Mouse (Mus musculus) CH12.LX (cell line): ENCODE data around the gene Churc1. TPM values are rescaled to one million over a fixed set of nuclear protein-coding genes. Genes with fewer than 3 reads are reported as not detected.

Experiments used
- DNase-seq: peaks from one replicate; pipeline ENCODE4 v3.0.0-alpha.2; 2013; ENCODE audit errors: extremely low read depth
- H3K27ac ChIP-seq: 2 replicates; pipeline ENCODE4 v1.5.1; 2012; ENCODE audit warnings: low read depth, mild to moderate bottlenecking, control low read depth, moderate library complexity; ENCODE audit not compliant: insufficient read depth
- H3K27me3 ChIP-seq: replicated peaks from 2 replicates; pipeline ENCODE3; 2012; ENCODE audit warnings: inconsistent platforms
- H3K36me3 ChIP-seq, 2 experiments: replicated peaks in 1 of 2; 2 replicates each; pipeline versions ENCODE3 to v1.6.1; 2012; ENCODE audit warnings: inconsistent platforms in 1 of 2, low read length in 1 of 2, mild to moderate bottlenecking in 1 of 2, mixed read lengths in 1 of 2, moderate library complexity in 1 of 2; ENCODE audit not compliant: control insufficient read depth in 1 of 2, insufficient read depth in 1 of 2
- H3K4me1 ChIP-seq, 2 experiments: 2 replicates each; pipeline ENCODE4 v1.6.1; 2012; ENCODE audit warnings: inconsistent platforms in 1 of 2, moderate library complexity in 1 of 2; ENCODE audit not compliant: insufficient read depth in 2 of 2, control insufficient read depth in 1 of 2
- H3K4me2 ChIP-seq: 2 replicates; pipeline ENCODE4 v1.6.1; 2012; ENCODE audit warnings: low read depth, mild to moderate bottlenecking, control low read depth; ENCODE audit not compliant: poor library complexity, insufficient read depth, severe bottlenecking
- H3K4me3 ChIP-seq, 3 experiments: fragments of 150-350 bp in 1 of 3; sonication (generic) in 1 of 3; replicated peaks in 1 of 3; 2 replicates each; pipeline versions ENCODE3 to v1.5.1; 2011 to 2012; ENCODE audit warnings: low read depth in 2 of 3, low read length in 2 of 3, mild to moderate bottlenecking in 2 of 3, moderate library complexity in 2 of 3, control low read depth in 1 of 3, improper control_type of control experiment in 1 of 3, inconsistent platforms in 1 of 3, mixed read lengths in 1 of 3; ENCODE audit not compliant: poor library complexity in 1 of 3
- H3K79me2 ChIP-seq: replicated peaks from 2 replicates; pipeline ENCODE4 v1.6.1; 2012; ENCODE audit warnings: mild to moderate bottlenecking, moderate library complexity; ENCODE audit not compliant: control insufficient read depth, poor library complexity, insufficient read depth, severe bottlenecking; ENCODE audit errors: extremely low read depth
- H3K9ac ChIP-seq: 2 replicates; pipeline ENCODE4 v1.6.1; 2012; ENCODE audit warnings: low read depth, mild to moderate bottlenecking, control low read depth, moderate library complexity; ENCODE audit not compliant: insufficient read depth
- H3K9me3 ChIP-seq: replicated peaks from 2 replicates; pipeline ENCODE3; 2012; ENCODE audit warnings: low read length, inconsistent platforms, mixed read lengths
- CHD1 ChIP-seq: IDR thresholded peaks from 2 replicates; pipeline ENCODE4 v1.6.1; 2012; ENCODE audit warnings: low read depth, low read length, improper control_type of control experiment, inconsistent platforms
- CHD2 ChIP-seq: IDR thresholded peaks from 2 replicates; pipeline ENCODE4 v1.6.1; 2011; ENCODE audit warnings: low read length, improper control_type of control experiment
- CTCF ChIP-seq, 2 experiments: IDR thresholded peaks in 1 of 2; conservative IDR thresholded peaks in 1 of 2; 2 replicates each; pipeline ENCODE4 v1.5.1; 2011 to 2012; ENCODE audit warnings: low read depth in 2 of 2, low read length in 2 of 2, improper control_type of control experiment in 1 of 2, inconsistent platforms in 1 of 2, mild to moderate bottlenecking in 1 of 2, moderate library complexity in 1 of 2
- EP300 ChIP-seq: IDR thresholded peaks from 2 replicates; pipeline ENCODE4 v1.6.1; 2011; ENCODE audit warnings: low read length, improper control_type of control experiment
- JUN ChIP-seq: IDR thresholded peaks from 2 replicates; pipeline ENCODE4 v1.6.1; 2011; ENCODE audit warnings: low read depth, mild to moderate bottlenecking, low read length, improper control_type of control experiment, moderate library complexity; ENCODE audit not compliant: insufficient read depth
- JUND ChIP-seq: conservative IDR thresholded peaks from 2 replicates; pipeline ENCODE4 v1.6.1; 2011; ENCODE audit warnings: low read depth, low read length, improper control_type of control experiment
- KAT2A ChIP-seq: IDR thresholded peaks from 2 replicates; pipeline ENCODE4 v1.6.1; 2012; ENCODE audit warnings: low read length, improper control_type of control experiment, inconsistent platforms; ENCODE audit not compliant: insufficient replicate concordance
- MAFK ChIP-seq: IDR thresholded peaks from 2 replicates; pipeline ENCODE4 v1.6.1; 2011; ENCODE audit warnings: low read length, improper control_type of control experiment; ENCODE audit not compliant: insufficient replicate concordance
- MAZ ChIP-seq: IDR thresholded peaks from 2 replicates; pipeline ENCODE4 v1.6.1; 2012; ENCODE audit warnings: low read depth, mild to moderate bottlenecking, inconsistent platforms, low read length, improper control_type of control experiment, moderate library complexity
- MEF2A ChIP-seq: IDR thresholded peaks from 2 replicates; pipeline ENCODE4 v1.6.1; 2014; ENCODE audit warnings: low read depth, mild to moderate bottlenecking, inconsistent platforms, low read length, improper control_type of control experiment, borderline replicate concordance
- NELFE ChIP-seq: IDR thresholded peaks from 2 replicates; pipeline ENCODE4 v1.6.1; 2011; ENCODE audit warnings: low read depth, low read length, improper control_type of control experiment
- POLR2A ChIP-seq: IDR thresholded peaks from 2 replicates; pipeline ENCODE4 v1.6.1; 2011; ENCODE audit warnings: low read depth, mild to moderate bottlenecking, improper control_type of control experiment, low read length
- RAD21 ChIP-seq: IDR thresholded peaks from 2 replicates; pipeline ENCODE4 v1.6.1; 2011; ENCODE audit warnings: low read depth, mild to moderate bottlenecking, low read length, improper control_type of control experiment, moderate library complexity
- TCF12 ChIP-seq: IDR thresholded peaks from 2 replicates; pipeline ENCODE4 v1.6.1; 2014; ENCODE audit warnings: low read depth, mild to moderate bottlenecking, inconsistent platforms, low read length, improper control_type of control experiment
- ZKSCAN1 ChIP-seq: IDR thresholded peaks from 2 replicates; pipeline ENCODE4 v1.6.1; 2012; ENCODE audit warnings: low read depth, inconsistent platforms, low read length, improper control_type of control experiment, borderline replicate concordance
- ZMIZ1 ChIP-seq: IDR thresholded peaks from 2 replicates; pipeline ENCODE4 v1.6.1; 2012; ENCODE audit warnings: low read depth, mild to moderate bottlenecking, inconsistent platforms, low read length, improper control_type of control experiment
- ZNF384 ChIP-seq: IDR thresholded peaks from 2 replicates; pipeline ENCODE4 v1.6.1; 2012; ENCODE audit warnings: low read depth, low read length, improper control_type of control experiment, inconsistent platforms
- dilution Hi-C: fragments of 300-500 bp; cut with MboI; formaldehyde crosslinking; loops from 2 replicates; pipeline ENCODE4 v1.14.3; 2020; ENCODE audit warnings: low sequenced_read_pairs; ENCODE audit not compliant: extremely low pct_unique_long_range_greater_than_20kb, extremely low pct_ligation_motif_present
- in situ Hi-C: fragments of 300-500 bp; cut with MboI; formaldehyde crosslinking; loops from 3 replicates; pipeline ENCODE4 v1.14.3; 2019; ENCODE audit warnings: low sequenced_read_pairs, low pct_ligation_motif_present, low pct_unique_long_range_greater_than_20kb, mixed read lengths
- polyA plus RNA-seq: library from polyadenylated mRNA; unstranded; fragments of >175 nt; gene quantifications from 2 replicates; pipeline ENCODE4 v1.2.1, GENCODE M21; 2012; ENCODE audit warnings: low read depth; ENCODE audit not compliant: insufficient read length
- total RNA-seq, 2 experiments: library from RNA; depleted of rRNA; stranded (reverse); fragments of 300-350 nt in 1 of 2; fragments of >200 nt in 1 of 2; gene quantifications; 2 replicates each; pipeline ENCODE4 v1.2.3; 2012 to 2014

Gene Churc1
- total and polyA plus RNA-seq, 3 experiments, result 48.9 to 160 (median 87.1) TPM

- in situ Hi-C loops, result no loop called here
Observed at GRCm38 (mm10) chr12:76727955-76728354, 37.4 kb upstream of the Churc1 start.

GRCm38 (mm10) chr12:76750866-76751459 is 14.4 kb upstream of the Churc1 start:
- DNase-seq, result peak; percentile 12
- no peak overlapping the region for H3K4me2 ChIP-seq
- peaks cover 3% of the 10 kb centered on the region for H3K9me3 ChIP-seq
- H3K36me3 ChIP-seq, result no peaks in the 10 kb centered on the region
- dilution Hi-C loops, result no loop called here
- no peak overlapping the region for H3K4me3 ChIP-seq
- TF ChIP-seq JUND, result peak; percentile 53; the same call in 1 of the 2 replicates
- no peak for TF ChIP-seq ZMIZ1
- TF ChIP-seq JUN, result peak; percentile 83; the same call in 1 of the 2 replicates
- peak; percentile 12; the same call in 1 of the 2 replicates for TF ChIP-seq EP300
- TF ChIP-seq, all 38 proteins: peak for 3
- no peak overlapping the region for H3K27ac ChIP-seq
- H3K4me1 ChIP-seq, result peaks cover 6 to 7% of the 10 kb centered on the region in 2 experiments; a peak in 3 of 4 replicates
- no peaks in the 10 kb centered on the region for H3K79me2 ChIP-seq
- H3K27me3 ChIP-seq, result peaks cover 5% of the 10 kb centered on the region
- in situ Hi-C loops, result no loop called here
- H3K9ac ChIP-seq, result no peak overlapping the region

More at GRCm38 (mm10) chr12:76727955-76728354, 37.4 kb upstream of the Churc1 start:
- no peak for TF ChIP-seq MEF2A
- TF ChIP-seq CHD1, result no peak
- TF ChIP-seq TCF12, result no peak
- TF ChIP-seq ZNF384, result no peak
- no peak for TF ChIP-seq RAD21
- no peak for TF ChIP-seq ZKSCAN1
- TF ChIP-seq NELFE, result no peak
- TF ChIP-seq MAZ, result no peak
- TF ChIP-seq MAFK, result no peak
- no peak for TF ChIP-seq POLR2A
- no peak for TF ChIP-seq CHD2
- no peak for TF ChIP-seq CTCF (conservative IDR thresholded peaks at IDR 0.05 in 1 of 2, IDR thresholded peaks at IDR 0.05 in 1 of 2; ENCODE audit: low read depth in 2 of 2, low read length in 2 of 2)
- TF ChIP-seq KAT2A, result no peak
- no peak for TF ChIP-seq EP300
- Histone ChIP-seq H3K9ac (no peak overlapping the region), H3K36me3 (no peaks in the 10 kb centered on the region), H3K9me3 (peaks cover 7% of the 10 kb centered on the region), H3K79me2 (no peaks in the 10 kb centered on the region), H3K27ac (no peak overlapping the region), H3K27me3 (peaks cover 11% of the 10 kb centered on the region), H3K4me3 (no peak overlapping the region), H3K4me1 (no peaks in the 10 kb centered on the region), H3K4me2 (no peak overlapping the region)
- dilution Hi-C loops, result no loop called here
- no peak for DNase-seq
